Mouse (Mus musculus) lung, postnatal 0 days (tissue): ENCODE data around the gene Bet1l.

Source experiments
- CTCF ChIP-seq: IDR thresholded peaks from 2 replicates; pipeline ENCODE4 v1.5.1; 2016; ENCODE audit warnings: antibody characterized with exemption, mild to moderate bottlenecking
- EP300 ChIP-seq: IDR thresholded peaks from 2 replicates; pipeline ENCODE4 v1.6.1; 2016; ENCODE audit warnings: antibody characterized with exemption, mild to moderate bottlenecking, control low read depth

DNA sequence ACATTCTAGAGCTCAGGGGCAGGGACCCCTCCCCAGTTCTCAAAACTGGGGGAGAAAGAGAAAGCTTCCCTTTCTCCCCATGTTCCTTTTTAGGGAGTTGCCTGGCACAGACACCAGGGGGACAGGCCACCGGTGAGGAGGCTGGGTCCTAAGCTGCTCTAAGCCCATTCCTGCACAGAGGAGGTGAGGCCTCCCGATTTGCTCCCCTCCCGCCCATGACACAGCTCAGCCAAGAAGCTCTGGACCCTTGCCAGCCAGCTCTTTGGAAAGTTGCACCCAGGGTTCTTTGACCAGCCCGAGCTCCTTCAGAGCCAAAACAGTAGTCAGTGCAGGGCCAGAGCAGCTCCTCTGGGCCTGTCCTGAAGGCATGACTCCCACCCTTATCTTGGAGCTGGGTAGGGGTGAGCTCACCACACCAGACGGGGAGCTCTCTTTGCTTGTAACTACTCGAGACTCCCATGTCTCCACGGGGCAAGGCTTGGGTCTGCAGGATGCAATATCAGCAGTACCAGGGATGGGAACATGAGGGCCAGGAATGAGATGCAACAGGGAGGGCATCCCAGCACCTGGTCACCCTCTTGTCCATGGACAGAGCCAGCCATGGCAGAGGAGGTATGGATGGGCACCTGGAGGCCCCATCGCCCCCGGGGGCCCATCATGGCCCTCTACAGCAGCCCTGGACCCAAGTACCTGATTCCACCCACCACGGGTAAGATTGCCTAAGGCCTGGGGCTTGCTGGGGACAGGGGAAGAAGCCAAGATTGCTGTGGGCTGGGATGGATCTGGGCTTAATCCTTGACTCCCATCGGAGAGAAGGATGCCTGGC, 9.4 kb downstream of the Bet1l start, which contains the start of gene Odf3:
- TF ChIP-seq CTCF (no peak), EP300 (no peak)
